In genomic region chr7:116286611-116287355, GRCm38 (mm10) we compare ENCODE assay signal across 10 mouse cellular contexts. TPM values are rescaled to one million over a fixed set of nuclear protein-coding genes. Genes with fewer than 3 reads are reported as not detected.
DNase-seq lines count a peak whose midpoint lies in the region; ATAC-seq and TF ChIP-seq lines count a peak whose summit lies in the region.
"Had no signal": no experiment of that assay in that cellular context is flagged by ENCODE, and none has a peak within 500 bp of the region (broad histone marks: within the 10 kb centered on the region; RNA-seq: fewer than 3 reads in every experiment).

No protein-coding gene starts in this region.

- H3K9me3 ChIP-seq in heart, embryonic 11.5 days (replicated peaks; ENCODE audit: control insufficient read depth, low read length) = no peaks in the 10 kb centered on the region
- no peaks in the 10 kb centered on the region for H3K9me3 ChIP-seq in liver, embryonic 14.5 days (ENCODE audit: control insufficient read depth, low read length)

- TF ChIP-seq EP300 in liver, embryonic 14.5 days (IDR thresholded peaks at IDR 0.05; ENCODE audit: low read depth) = no peak

- no peaks in the 10 kb centered on the region for H3K36me3 ChIP-seq in heart, embryonic 11.5 days (ENCODE audit: control insufficient read depth, insufficient read depth, low read length)
- no peaks in the 10 kb centered on the region for H3K36me3 ChIP-seq in liver, embryonic 14.5 days (replicated peaks; ENCODE audit: control insufficient read depth, insufficient read depth, low read depth)

- no peaks in the 10 kb centered on the region for H3K27me3 ChIP-seq in heart, embryonic 11.5 days (ENCODE audit: control insufficient read depth, insufficient read depth, low read length)
- H3K27me3 ChIP-seq in liver, embryonic 14.5 days (ENCODE audit: control insufficient read depth, insufficient read depth, low read length) = no peaks in the 10 kb centered on the region

- peak overlapping the region; percentile 62 for H3K27ac ChIP-seq in heart, embryonic 11.5 days (ENCODE audit: low read depth, low read length)
- H3K27ac ChIP-seq in liver, embryonic 14.5 days = no peak overlapping the region; the same call in 1 of the 2 replicates

- no peak overlapping the region for H3K4me3 ChIP-seq in heart, embryonic 11.5 days (ENCODE audit: low read depth, low read length)
- H3K4me3 ChIP-seq in liver, embryonic 14.5 days (ENCODE audit: insufficient read depth in 1 of 2, low read depth in 2 of 2, low read length in 2 of 2) = no peak overlapping the region
- H3K4me3 ChIP-seq: myocyte had no signal

- peaks cover 25% of the 10 kb centered on the region for H3K4me1 ChIP-seq in heart, embryonic 11.5 days (ENCODE audit: control insufficient read depth, insufficient read depth, low read length)
- peaks cover 13 to 40% of the 10 kb centered on the region in 2 experiments for H3K4me1 ChIP-seq in liver, embryonic 14.5 days (replicated peaks; ENCODE audit: control insufficient read depth in 2 of 2, insufficient read depth in 2 of 2, low read length in 1 of 2)

- intact Hi-C loops in heart, postnatal 25 days (cut with DNase I) = no loop called here

- TF ChIP-seq CTCF in liver, embryonic 14.5 days (IDR thresholded peaks at IDR 0.05; ENCODE audit: low read depth) = no peak

- DNase-seq in heart, postnatal 25 days (ENCODE audit: low spot score) = no peak
- DNase-seq in ES-CJ7 (ENCODE audit: low read depth, low spot score) = peak; percentile 81
- DNase-seq in kidney, adult 9 months = peak; percentile 61
- no peak for DNase-seq in liver, embryonic 14.5 days (ENCODE audit: low read depth in 3 of 3, low spot score in 3 of 3)
- DNase-seq in cerebellum, adult 11 months = no peak
- DNase-seq in left cerebral cortex, adult 9 months (ENCODE audit: low spot score in 2 of 2) = no peak
- DNase-seq: embryo, embryonic 11 days had no signal

- peak overlapping the region; percentile 12; the same call in 1 of the 2 replicates for H3K9ac ChIP-seq in heart, embryonic 11.5 days (ENCODE audit: low read depth, low read length)
- H3K9ac ChIP-seq in liver, embryonic 14.5 days (replicated peaks) = no peak overlapping the region

- WGBS in heart, embryonic 11.5 days (ENCODE audit: insufficient replicate concordance) = 28% methylated on average over 11 of the region's 11 CpGs
- WGBS in liver, embryonic 14.5 days (ENCODE audit: insufficient replicate concordance) = 51% methylated on average over 11 of the region's 11 CpGs

- no peak for ATAC-seq in heart, embryonic 11.5 days (replicated peaks; ENCODE audit: insufficient number of reproducible peaks, low FRiP score, low TSS enrichment)
- ATAC-seq in liver, embryonic 14.5 days (ENCODE audit: insufficient read depth) = peak; percentile 73
- no peak for ATAC-seq in erythroid progenitor cell, adult 5-6 weeks (replicated peaks; ENCODE audit: low FRiP score, poor library complexity, severe bottlenecking)

- no peak overlapping the region for H3K4me2 ChIP-seq in heart, embryonic 11.5 days
- peak overlapping the region; percentile 44 for H3K4me2 ChIP-seq in liver, embryonic 14.5 days (ENCODE audit: low read depth)

RNA-seq across cellular contexts. Expression of gene Plekha7, which starts 21.4 kb away (rescaled TPM):
- 25.7 and 29.1 TPM in 2 replicates for polyA plus RNA-seq in heart, embryonic 11.5 days (2014; fragmentation: Nextera tagmentation; extraction: Ambion mirVana)
- total RNA-seq in heart, postnatal 25 days (2021) = 1 to 10 TPM; 6.7 to 6.8 TPM
- polyA plus RNA-seq in liver, embryonic 14.5 days (2012; rRNA removed) = 2.0 and 2.1 TPM in 2 replicates
- polyA plus RNA-seq in liver, embryonic 14.5 days (2014; fragmentation: Nextera tagmentation; extraction: Ambion mirVana) = 1.3 and 1.5 TPM in 2 replicates
- total RNA-seq in erythroid progenitor cell, adult 5-6 weeks (2015; ENCODE audit: low replicate concordance) = not detected in 2 replicates
- total RNA-seq in erythroid progenitor cell, adult 5-6 weeks (2017; ENCODE audit: low replicate concordance) = 1.3 TPM in 1 of 2 replicates, not detected in the other

RNA-seq across cellular contexts. Expression of gene Rps13, which starts 47.2 kb away (rescaled TPM):
- 706 and 724 TPM in 2 replicates for polyA plus RNA-seq in heart, embryonic 11.5 days (2014; fragmentation: Nextera tagmentation; extraction: Ambion mirVana)
- 100 to 1,000 TPM; 316 to 318 TPM for total RNA-seq in heart, postnatal 25 days (2021)
- polyA plus RNA-seq in liver, embryonic 14.5 days (2012; rRNA removed) = 336 and 671 TPM in 2 replicates
- 554 and 561 TPM in 2 replicates for polyA plus RNA-seq in liver, embryonic 14.5 days (2014; fragmentation: Nextera tagmentation; extraction: Ambion mirVana)
- 417 TPM in 2 replicates for total RNA-seq in erythroid progenitor cell, adult 5-6 weeks (2015; ENCODE audit: low replicate concordance)
- total RNA-seq in erythroid progenitor cell, adult 5-6 weeks (2017; ENCODE audit: low replicate concordance) = 315 and 593 TPM in 2 replicates

Comparison
In these comparisons a context has a peak if more than half of its experiments do, and no peak if none do; other contexts are left out.
1. DNase-seq: peak in ES-CJ7 (single experiment) and kidney, adult 9 months (single experiment); none in heart, postnatal 25 days (single experiment), liver, embryonic 14.5 days (0 of 3), cerebellum, adult 11 months (single experiment) and left cerebral cortex, adult 9 months (0 of 2).